Mouse (Mus musculus) lung, postnatal 0 days (tissue): ENCODE measurements at regions not wholly inside any gene's neighbourhood (a gene's known extent, or its start where the extent isn't known, plus 50 kb on each side); places are given as distances from the start of the nearest gene placed in this dataset.

Experiments
- CTCF ChIP-seq: IDR thresholded peaks from 2 replicates; pipeline ENCODE4 v1.5.1; 2016; ENCODE audit warnings: antibody characterized with exemption, mild to moderate bottlenecking
- EP300 ChIP-seq: IDR thresholded peaks from 2 replicates; pipeline ENCODE4 v1.6.1; 2016; ENCODE audit warnings: antibody characterized with exemption, mild to moderate bottlenecking, control low read depth

- TF ChIP-seq EP300 (no peak), CTCF (no peak)
Measured at GRCm38 (mm10) chr5:41563441-41563840, 144.5 kb downstream of the Rab28 start.
